Mouse (Mus musculus) megakaryocyte, embryonic 14.5 days (primary cell): ENCODE results near the gene Marc1. TPM values are rescaled to one million over a fixed set of nuclear protein-coding genes. Genes with fewer than 3 reads are reported as not detected.
A peak's percentile ranks its signal among the peaks of the same experiment; 100 is the strongest.

ENCODE experiments used
- H3K27me3 ChIP-seq: replicated peaks from 2 replicates; pipeline ENCODE3; 2012; ENCODE audit warnings: inconsistent platforms
- H3K36me3 ChIP-seq: replicated peaks from 2 replicates; pipeline ENCODE3; 2012; ENCODE audit warnings: low read length, inconsistent platforms, mixed read lengths
- H3K4me1 ChIP-seq: 2 replicates; pipeline ENCODE4 v1.6.1; 2012; ENCODE audit warnings: inconsistent platforms
- H3K4me3 ChIP-seq: replicated peaks from 2 replicates; pipeline ENCODE3; 2012; ENCODE audit warnings: moderate library complexity, mild to moderate bottlenecking, inconsistent platforms
- H3K9me3 ChIP-seq: 2 replicates; pipeline ENCODE4 v1.6.1; 2012; ENCODE audit warnings: inconsistent platforms
- FLI1 ChIP-seq: IDR thresholded peaks from 2 replicates; pipeline ENCODE4 v1.6.1; 2012; ENCODE audit warnings: low read length, inconsistent platforms, mixed read lengths
- GATA1 ChIP-seq: IDR thresholded peaks from 3 replicates; pipeline ENCODE4 v1.6.1; 2012; ENCODE audit warnings: mixed read lengths, low read length, inconsistent platforms, borderline replicate concordance
- polyA plus RNA-seq: library from polyadenylated mRNA; stranded (reverse); fragments of >175 nt; gene quantifications from 2 replicates; pipeline ENCODE4 v1.2.3, GENCODE M21; 2012; ENCODE audit warnings: low replicate concordance; ENCODE audit not compliant: insufficient read depth

Marc1 gene
- polyA plus RNA-seq, 1 experiment, result not detected

- Histone ChIP-seq H3K27me3 (peaks cover 29% of the 10 kb centered on the region), H3K4me1 (peaks cover under 1% of the 10 kb centered on the region), H3K36me3 (no peaks in the 10 kb centered on the region), H3K4me3 (no peak overlapping the region), H3K9me3 (peaks cover 12% of the 10 kb centered on the region)
- no peak for TF ChIP-seq GATA1
- TF ChIP-seq FLI1, result no peak
Measured at GRCm38 (mm10) chr1:184786376-184787151, 24.5 kb downstream of the Marc1 start.

DNA sequence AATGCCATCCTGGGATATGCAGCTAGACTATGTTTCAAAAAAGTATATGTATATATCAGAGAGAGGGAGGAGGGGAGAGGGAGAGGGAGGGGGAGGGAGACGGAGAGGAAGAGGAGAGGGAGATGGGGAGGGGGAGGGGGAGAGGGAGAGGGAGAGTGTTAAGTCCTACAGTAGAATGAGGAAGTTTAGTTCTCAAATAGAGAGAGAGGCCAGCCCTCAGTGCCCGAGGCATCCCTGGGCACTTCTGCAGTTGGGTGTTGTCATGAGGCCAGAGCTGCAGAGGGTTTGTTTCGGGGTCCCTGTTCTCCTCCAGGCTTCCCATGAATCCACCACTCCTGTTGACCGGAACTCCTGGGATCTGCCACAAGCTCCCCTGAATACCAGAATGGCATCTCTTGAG lies 27.5 kb downstream of the Marc1 start:
- H3K27me3 ChIP-seq, result peaks cover 27% of the 10 kb centered on the region
- peaks cover 12% of the 10 kb centered on the region for H3K9me3 ChIP-seq
- no peak overlapping the region for H3K4me3 ChIP-seq
- peaks cover 7% of the 10 kb centered on the region for H3K4me1 ChIP-seq
- H3K36me3 ChIP-seq, result no peaks in the 10 kb centered on the region
- TF ChIP-seq FLI1 (no peak), GATA1 (no peak)

GRCm38 (mm10) chr1:184782161-184782513 lies 29.0 kb downstream of the Marc1 start:
- Histone ChIP-seq H3K27me3 (peaks cover 31% of the 10 kb centered on the region), H3K4me1 (peaks cover 7% of the 10 kb centered on the region), H3K4me3 (no peak overlapping the region), H3K9me3 (peaks cover 12% of the 10 kb centered on the region), H3K36me3 (no peaks in the 10 kb centered on the region)
- TF ChIP-seq FLI1 (no peak), GATA1 (no peak)

DNA sequence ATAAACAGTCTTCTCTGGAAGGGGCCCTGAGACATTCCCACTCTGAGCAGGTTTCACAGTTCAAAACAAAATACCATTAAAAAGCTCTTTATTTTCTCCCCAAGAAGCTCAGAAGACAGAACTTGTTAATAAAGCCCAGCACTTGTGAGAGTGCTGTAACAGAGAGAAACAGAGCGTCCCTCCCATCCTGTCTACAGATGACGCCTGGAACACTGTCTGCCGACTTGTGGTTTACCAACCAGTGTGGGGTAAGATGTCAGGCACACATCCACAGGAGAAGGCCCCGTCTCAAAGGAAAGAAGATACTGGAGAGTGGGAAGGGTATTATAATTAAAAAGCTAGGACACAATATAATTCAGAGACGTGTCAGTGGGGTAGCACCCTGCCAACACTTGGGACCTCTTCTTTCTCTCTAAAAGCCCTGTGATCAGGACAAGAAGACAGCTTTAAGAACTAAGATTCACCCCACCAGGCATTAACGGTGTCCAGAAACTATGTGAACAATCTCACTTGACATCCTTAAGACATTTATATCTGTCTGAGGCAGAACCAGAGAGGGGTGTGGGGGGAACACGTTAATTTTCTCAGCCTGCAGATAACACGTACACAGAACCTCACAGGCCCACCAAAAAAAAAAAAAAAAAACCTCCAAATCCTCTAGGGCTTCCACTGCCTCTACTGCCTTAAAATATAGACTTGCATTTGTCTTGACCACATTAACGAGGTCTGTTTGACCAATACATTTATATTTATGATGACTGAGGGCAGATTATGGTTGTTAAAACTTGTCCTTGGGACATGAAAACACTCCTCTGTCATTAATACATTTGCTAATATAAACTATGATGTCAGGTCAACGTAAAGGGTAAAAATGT lies 29.6 kb downstream of the Marc1 start:
- peaks cover 31% of the 10 kb centered on the region for H3K27me3 ChIP-seq
- TF ChIP-seq FLI1 (no peak), GATA1 (no peak)
- H3K36me3 ChIP-seq, result no peaks in the 10 kb centered on the region
- H3K4me3 ChIP-seq, result no peak overlapping the region
- H3K9me3 ChIP-seq, result peaks cover 12% of the 10 kb centered on the region
- H3K4me1 ChIP-seq, result peaks cover 7% of the 10 kb centered on the region

DNA sequence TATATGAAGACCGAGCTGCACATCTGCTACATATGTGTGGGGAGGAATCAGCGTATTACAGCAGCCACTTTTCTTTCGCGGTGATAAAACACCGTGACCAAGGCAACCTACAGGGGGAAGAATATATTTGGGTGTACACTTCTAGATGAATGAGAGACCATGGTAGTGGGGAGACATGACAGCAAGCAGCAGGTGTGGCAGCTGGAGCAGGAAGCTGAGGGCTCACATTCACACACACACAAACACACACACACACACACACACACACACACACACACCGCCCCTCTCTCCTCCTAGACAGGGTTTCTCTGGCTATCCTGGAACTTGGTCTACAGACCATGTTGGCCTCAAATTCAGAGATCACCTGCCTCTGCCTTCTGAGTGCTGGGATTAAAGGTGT lies 33.0 kb downstream of the Marc1 start:
- Histone ChIP-seq H3K36me3 (no peaks in the 10 kb centered on the region), H3K9me3 (no peaks in the 10 kb centered on the region), H3K4me1 (peaks cover 7% of the 10 kb centered on the region), H3K4me3 (no peak overlapping the region), H3K27me3 (peaks cover 56% of the 10 kb centered on the region)
- TF ChIP-seq GATA1, result no peak
- no peak for TF ChIP-seq FLI1

GRCm38 (mm10) chr1:184777061-184777795 lies 33.9 kb downstream of the Marc1 start:
- peaks cover 56% of the 10 kb centered on the region for H3K27me3 ChIP-seq
- H3K9me3 ChIP-seq, result no peaks in the 10 kb centered on the region
- no peak for TF ChIP-seq FLI1
- no peak for TF ChIP-seq GATA1
- no peaks in the 10 kb centered on the region for H3K36me3 ChIP-seq
- H3K4me1 ChIP-seq, result peaks cover 8% of the 10 kb centered on the region
- H3K4me3 ChIP-seq, result no peak overlapping the region

DNA sequence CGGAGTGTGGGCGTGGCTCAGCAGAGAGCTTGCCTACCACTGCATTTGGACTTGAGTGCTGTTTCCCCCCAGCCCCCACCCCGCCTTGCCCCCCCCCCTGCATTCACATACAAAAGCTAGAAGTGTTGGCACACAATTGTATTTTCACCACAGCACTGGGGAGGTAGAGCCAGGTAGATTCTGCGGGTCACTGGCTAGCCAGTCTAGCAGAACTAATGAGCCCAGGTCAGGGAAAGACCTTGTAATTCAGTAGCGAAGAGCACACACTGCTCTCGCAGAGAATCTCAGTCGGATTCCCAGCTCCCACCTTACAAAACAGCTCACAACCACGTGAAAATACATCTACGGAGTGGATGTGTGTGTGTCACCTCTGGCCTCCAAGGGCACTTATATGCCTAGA lies 35.8 kb downstream of the Marc1 start:
- peaks cover 62% of the 10 kb centered on the region for H3K27me3 ChIP-seq
- H3K4me3 ChIP-seq, result no peak overlapping the region
- no peak for TF ChIP-seq GATA1
- TF ChIP-seq FLI1, result no peak
- peaks cover 17% of the 10 kb centered on the region for H3K4me1 ChIP-seq
- H3K36me3 ChIP-seq, result no peaks in the 10 kb centered on the region
- H3K9me3 ChIP-seq, result peaks cover 3% of the 10 kb centered on the region; the same call in 1 of the 2 replicates

- Histone ChIP-seq H3K9me3 (peaks cover 28% of the 10 kb centered on the region), H3K4me3 (no peak overlapping the region), H3K36me3 (no peaks in the 10 kb centered on the region), H3K27me3 (peaks cover 68% of the 10 kb centered on the region), H3K4me1 (peaks cover 17% of the 10 kb centered on the region)
- TF ChIP-seq GATA1 (no peak), FLI1 (no peak)
Measured at GRCm38 (mm10) chr1:184771891-184772249, 39.2 kb downstream of the Marc1 start.

GRCm38 (mm10) chr1:184771202-184771890 lies 39.8 kb downstream of the Marc1 start:
- Histone ChIP-seq H3K9me3 (peaks cover 33% of the 10 kb centered on the region), H3K36me3 (no peaks in the 10 kb centered on the region), H3K4me1 (peaks cover 17% of the 10 kb centered on the region), H3K27me3 (peaks cover 68% of the 10 kb centered on the region), H3K4me3 (peak overlapping the region; percentile 67)
- TF ChIP-seq GATA1 (no peak), FLI1 (no peak)
